Mouse (Mus musculus): ENCODE results near the gene Bglap2. TPM values are rescaled to one million over a fixed set of nuclear protein-coding genes. Genes with fewer than 3 reads are reported as not detected.

Bglap2 gene
- total and polyA plus RNA-seq, 2 experiments from 2014 or later: 9.2 TPM; not detected in 1

DNA sequence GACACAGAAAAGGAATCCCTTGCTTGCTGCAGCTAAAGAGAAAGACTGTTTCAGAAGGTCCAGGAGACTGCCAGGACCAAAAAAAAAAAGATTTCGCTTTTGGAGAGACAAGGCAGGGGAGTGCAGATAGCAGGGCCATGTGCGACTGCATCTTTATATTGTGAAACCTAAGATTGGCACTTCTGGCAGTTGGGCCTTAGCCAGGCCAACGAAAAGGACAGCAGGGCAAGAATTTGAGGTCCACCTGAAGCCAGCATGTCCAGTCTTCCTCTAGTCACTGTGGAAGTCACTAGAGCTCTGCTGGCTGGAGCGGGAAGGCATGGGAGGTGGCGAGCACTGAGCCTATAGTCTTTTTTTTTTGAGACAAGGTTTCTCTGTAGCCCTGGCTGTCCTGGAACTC is 30.5 kb upstream of the Bglap2 start:
- DNase-seq: no peak
- 62% methylated on average over 5 of the region's 5 CpGs for WGBS
- H3K27me3 ChIP-seq (ENCODE audit: insufficient read depth, low read length): no peaks in the 10 kb centered on the region
- H3K36me3 ChIP-seq (ENCODE audit: insufficient read depth): peaks cover 27% of the 10 kb centered on the region
- TF ChIP-seq CTCF (IDR thresholded peaks at IDR 0.05; ENCODE audit: low read depth): no peak
- no peak overlapping the region for H3K9ac ChIP-seq
- H3K27ac ChIP-seq (ENCODE audit: low read depth, low read length): no peak overlapping the region
- ATAC-seq: no peak
- H3K4me3 ChIP-seq (ENCODE audit: low read depth, low read length): no peak overlapping the region
- no peaks in the 10 kb centered on the region for H3K9me3 ChIP-seq (ENCODE audit: low read length)
- peak overlapping the region; percentile 63; the same call in 1 of the 2 replicates for H3K4me2 ChIP-seq (ENCODE audit: low read depth)
- peaks cover 7% of the 10 kb centered on the region; the same call in 1 of the 2 replicates for H3K4me1 ChIP-seq (ENCODE audit: insufficient read depth)

DNA sequence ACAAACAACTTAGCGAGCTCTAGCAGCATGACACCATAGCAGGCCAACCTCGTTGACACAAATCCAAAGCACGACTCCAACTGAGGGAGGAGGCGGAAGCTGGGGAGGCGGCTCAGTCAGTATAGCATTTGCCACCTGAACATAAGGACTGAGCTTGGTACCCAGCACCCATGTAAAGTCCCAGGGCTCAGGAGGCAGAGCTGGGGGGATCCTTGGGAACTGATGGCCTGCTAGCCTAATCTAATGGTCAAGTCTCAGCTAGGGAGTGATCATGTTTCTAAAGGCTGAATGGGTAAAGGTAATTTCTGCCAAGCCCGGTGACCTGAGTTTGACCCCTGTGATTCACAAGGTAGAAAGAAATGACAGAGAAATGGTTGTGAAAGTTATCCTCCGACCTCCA is 29.0 kb upstream of the Bglap2 start:
- Histone ChIP-seq H3K4me2 (ENCODE audit: low read depth) (no peak overlapping the region), H3K27me3 (ENCODE audit: insufficient read depth, low read length) (no peaks in the 10 kb centered on the region), H3K4me3 (ENCODE audit: low read depth, low read length) (no peak overlapping the region), H3K27ac (ENCODE audit: low read depth, low read length) (no peak overlapping the region), H3K9me3 (ENCODE audit: low read length) (no peaks in the 10 kb centered on the region), H3K9ac (no peak overlapping the region), H3K4me1 (ENCODE audit: insufficient read depth) (peaks cover 7% of the 10 kb centered on the region; the same call in 1 of the 2 replicates), H3K36me3 (ENCODE audit: insufficient read depth) (peaks cover 16% of the 10 kb centered on the region)
- DNase-seq (no peak), ATAC-seq (no peak)
- WGBS: 57% methylated on average over 7 of the region's 7 CpGs
- TF ChIP-seq CTCF (IDR thresholded peaks at IDR 0.05; ENCODE audit: low read depth): no peak

DNA sequence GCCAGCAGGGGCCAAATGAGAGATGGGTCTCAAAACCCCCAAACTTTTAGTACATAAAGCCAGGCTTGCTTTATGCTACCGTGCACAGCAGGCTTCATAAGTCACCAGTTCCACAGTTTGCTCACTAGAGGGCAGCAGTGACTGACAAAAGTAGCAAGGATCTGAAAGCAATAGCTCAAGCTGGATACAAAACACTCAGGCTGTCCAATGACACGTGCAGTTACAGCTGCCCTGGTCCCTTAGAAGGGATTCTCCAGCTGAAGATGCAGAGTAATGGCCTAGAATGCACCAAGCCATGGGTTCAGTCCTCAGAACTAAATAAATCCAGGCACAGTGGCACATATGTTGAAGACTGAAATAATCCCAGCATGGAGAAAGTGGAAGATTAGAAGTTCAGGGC is 28.6 kb upstream of the Bglap2 start:
- TF ChIP-seq CTCF (IDR thresholded peaks at IDR 0.05; ENCODE audit: low read depth): peak; percentile 97
- WGBS: 0% methylated on average over 2 of the region's 2 CpGs

GRCm38 (mm10) chr3:88403522-88404230 is 25.2 kb upstream of the Bglap2 start:
- no peak for ATAC-seq
- no peak for TF ChIP-seq CTCF (IDR thresholded peaks at IDR 0.05; ENCODE audit: low read depth)
- Histone ChIP-seq H3K9ac (no peak overlapping the region), H3K4me2 (ENCODE audit: low read depth) (no peak overlapping the region), H3K36me3 (ENCODE audit: insufficient read depth) (no peaks in the 10 kb centered on the region), H3K27me3 (ENCODE audit: insufficient read depth, low read length) (no peaks in the 10 kb centered on the region), H3K9me3 (ENCODE audit: low read length) (no peaks in the 10 kb centered on the region), H3K4me3 (ENCODE audit: low read depth, low read length) (no peak overlapping the region), H3K27ac (ENCODE audit: low read depth, low read length) (no peak overlapping the region), H3K4me1 (ENCODE audit: insufficient read depth) (no peaks in the 10 kb centered on the region)
- no peak for DNase-seq
- 95% methylated on average over 10 of the region's 10 CpGs for WGBS

More for the DNA sequence above, 28.6 kb upstream of the Bglap2 start:
- Histone ChIP-seq H3K27ac (ENCODE audit: low read depth, low read length) (no peak overlapping the region), H3K4me1 (ENCODE audit: insufficient read depth) (peaks cover 7% of the 10 kb centered on the region; the same call in 1 of the 2 replicates), H3K36me3 (ENCODE audit: insufficient read depth) (peaks cover 11% of the 10 kb centered on the region), H3K9ac (no peak overlapping the region), H3K9me3 (ENCODE audit: low read length) (no peaks in the 10 kb centered on the region), H3K4me3 (ENCODE audit: low read depth, low read length) (no peak overlapping the region), H3K4me2 (ENCODE audit: low read depth) (no peak overlapping the region), H3K27me3 (ENCODE audit: insufficient read depth, low read length) (no peaks in the 10 kb centered on the region)
- peak; percentile 38 for ATAC-seq
- DNase-seq: peak; percentile 91

DNA sequence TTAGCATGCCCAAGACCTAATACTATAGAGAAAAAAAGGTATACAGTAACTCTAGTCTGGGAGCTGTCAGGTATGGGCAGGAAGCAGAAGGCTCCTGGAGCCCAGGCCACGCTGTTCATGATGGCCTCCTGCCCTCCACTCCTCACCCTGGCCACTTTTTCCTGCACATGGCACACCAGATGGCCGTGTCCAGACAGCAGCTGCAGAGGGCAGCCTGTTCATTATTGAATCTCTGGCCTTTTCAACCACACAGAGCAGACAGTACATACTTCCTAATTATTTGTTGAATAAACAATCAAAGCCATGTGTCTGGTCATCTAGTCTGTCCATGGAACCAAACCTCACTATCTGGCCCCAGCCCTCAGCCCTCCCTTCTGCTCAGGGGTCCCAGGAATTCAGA is 20.2 kb upstream of the Bglap2 start:
- Histone ChIP-seq H3K27ac (ENCODE audit: low read depth, low read length) (no peak overlapping the region), H3K4me1 (ENCODE audit: insufficient read depth) (no peaks in the 10 kb centered on the region), H3K9me3 (ENCODE audit: low read length) (no peaks in the 10 kb centered on the region), H3K36me3 (ENCODE audit: insufficient read depth) (no peaks in the 10 kb centered on the region), H3K4me3 (ENCODE audit: low read depth, low read length) (no peak overlapping the region), H3K9ac (no peak overlapping the region), H3K27me3 (ENCODE audit: insufficient read depth, low read length) (no peaks in the 10 kb centered on the region), H3K4me2 (ENCODE audit: low read depth) (no peak overlapping the region)
- TF ChIP-seq CTCF (IDR thresholded peaks at IDR 0.05; ENCODE audit: low read depth): no peak
- ATAC-seq (no peak), DNase-seq (no peak)
- WGBS: 79% methylated on average over 2 of the region's 2 CpGs

- H3K4me3 ChIP-seq (ENCODE audit: low read depth, low read length): no peak overlapping the region
- H3K4me1 ChIP-seq (ENCODE audit: insufficient read depth): no peaks in the 10 kb centered on the region
- no peak overlapping the region for H3K27ac ChIP-seq (ENCODE audit: low read depth, low read length)
- no peak overlapping the region for H3K4me2 ChIP-seq (ENCODE audit: low read depth)
- TF ChIP-seq CTCF (IDR thresholded peaks at IDR 0.05; ENCODE audit: low read depth): no peak
- no peaks in the 10 kb centered on the region for H3K27me3 ChIP-seq (ENCODE audit: insufficient read depth, low read length)
- ATAC-seq (no peak), DNase-seq (no peak)
- H3K36me3 ChIP-seq (ENCODE audit: insufficient read depth): no peaks in the 10 kb centered on the region
- 95% methylated on average over 8 of the region's 8 CpGs for WGBS
- H3K9me3 ChIP-seq (ENCODE audit: low read length): no peaks in the 10 kb centered on the region
- H3K9ac ChIP-seq: no peak overlapping the region
Observed at GRCm38 (mm10) chr3:88395742-88396141, 17.2 kb upstream of the Bglap2 start.

DNA sequence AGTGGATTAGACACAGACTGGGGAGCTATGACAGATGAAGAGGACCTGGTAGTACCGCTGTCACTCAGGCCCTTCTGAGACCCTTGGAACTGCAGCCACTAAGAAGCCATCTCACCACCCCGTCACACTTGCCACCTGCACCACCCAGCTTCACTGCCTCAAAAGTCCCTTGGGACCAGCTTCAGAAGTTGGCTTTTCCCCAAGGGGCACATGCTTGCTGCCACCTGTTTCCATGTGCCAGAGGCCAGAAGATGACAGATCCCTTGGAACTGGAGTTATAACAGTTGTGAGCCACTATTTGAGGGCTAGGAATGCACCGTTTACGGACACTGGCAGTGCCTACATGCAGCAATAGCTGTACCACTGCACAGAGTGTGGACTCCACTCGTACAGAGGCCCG is 16.8 kb upstream of the Bglap2 start:
- WGBS: 94% methylated on average over 6 of the region's 6 CpGs
- Histone ChIP-seq H3K9me3 (ENCODE audit: low read length) (no peaks in the 10 kb centered on the region), H3K4me3 (ENCODE audit: low read depth, low read length) (no peak overlapping the region), H3K27ac (ENCODE audit: low read depth, low read length) (no peak overlapping the region), H3K9ac (no peak overlapping the region), H3K4me1 (ENCODE audit: insufficient read depth) (no peaks in the 10 kb centered on the region), H3K4me2 (ENCODE audit: low read depth) (no peak overlapping the region), H3K36me3 (ENCODE audit: insufficient read depth) (no peaks in the 10 kb centered on the region), H3K27me3 (ENCODE audit: insufficient read depth, low read length) (no peaks in the 10 kb centered on the region)
- DNase-seq (no peak), ATAC-seq (no peak)
- no peak for TF ChIP-seq CTCF (IDR thresholded peaks at IDR 0.05; ENCODE audit: low read depth)
